Comparison of ENCODE assay signal across 27 mouse cellular contexts in the genomic region with DNA sequence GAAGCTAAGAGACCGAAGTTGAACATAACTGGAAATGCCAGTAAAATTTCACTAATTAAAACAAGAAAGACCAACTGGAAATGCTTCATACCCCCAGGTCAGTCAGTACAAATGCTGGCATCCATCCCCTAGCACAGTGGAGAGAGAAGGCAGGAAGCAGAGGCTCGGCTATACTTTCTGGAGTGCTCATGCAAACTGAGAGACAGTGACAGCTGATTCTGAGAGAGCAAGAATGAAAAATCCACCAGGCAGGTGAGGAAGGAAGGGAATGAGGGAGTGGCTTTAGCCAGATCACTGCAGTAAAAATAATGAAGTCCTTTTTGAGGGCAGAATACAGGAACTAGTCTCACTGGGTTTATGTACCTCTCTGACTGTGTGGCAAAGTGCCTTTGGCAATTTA. TPM values are rescaled to one million over a fixed set of nuclear protein-coding genes. Genes with fewer than 3 reads are reported as not detected.
DNase-seq lines count a peak whose midpoint lies in the region; ATAC-seq and TF ChIP-seq lines count a peak whose summit lies in the region.
"Had no signal": no experiment of that assay in that cellular context is flagged by ENCODE, and none has a peak within 500 bp of the region (broad histone marks: within the 10 kb centered on the region; RNA-seq: fewer than 3 reads in every experiment).

No protein-coding gene starts in this region.

- TF ChIP-seq CTCF in heart, postnatal 0 days (IDR thresholded peaks at IDR 0.05; ENCODE audit: low read depth) = no peak
- TF ChIP-seq CTCF in testis, adult 2 months (IDR thresholded peaks at IDR 0.05; ENCODE audit: control insufficient read depth, insufficient read depth, insufficient replicate concordance, low read depth, low read length) = no peak

- H3K27ac ChIP-seq in heart, postnatal 0 days (ENCODE audit: low read depth) = no peak overlapping the region
- H3K27ac ChIP-seq in testis, adult 2 months (ENCODE audit: control insufficient read depth, insufficient read depth, low read depth, low read length) = no peak overlapping the region
- no peak overlapping the region for H3K27ac ChIP-seq in hindbrain, embryonic 12.5 days
- H3K27ac ChIP-seq: embryonic facial prominence, embryonic 12.5 days; forebrain, embryonic 13.5 days; heart, adult 2 months; hindbrain, embryonic 10.5 days; hindbrain, embryonic 14.5 days; hindbrain, postnatal 0 days had no signal

- WGBS in heart, postnatal 0 days = 66% methylated on average over 2 of the region's 2 CpGs
- WGBS in hindbrain, embryonic 12.5 days = 88% methylated on average over 2 of the region's 2 CpGs

- H3K4me2 ChIP-seq in heart, postnatal 0 days (ENCODE audit: low read depth, low read length) = no peak overlapping the region
- no peak overlapping the region for H3K4me2 ChIP-seq in hindbrain, embryonic 12.5 days (replicated peaks)
- H3K4me2 ChIP-seq: embryonic facial prominence, embryonic 12.5 days; forebrain, embryonic 13.5 days; heart, embryonic 11.5 days; hindbrain, embryonic 14.5 days had no signal

- no peaks in the 10 kb centered on the region for H3K36me3 ChIP-seq in heart, postnatal 0 days (replicated peaks; ENCODE audit: control insufficient read depth, insufficient read depth, low read length)
- H3K36me3 ChIP-seq in testis, adult 2 months (ENCODE audit: control insufficient read depth, insufficient read depth, low read length) = no peaks in the 10 kb centered on the region; the same call in 1 of the 2 replicates
- peaks cover under 1% of the 10 kb centered on the region; the same call in 1 of the 2 replicates for H3K36me3 ChIP-seq in hindbrain, embryonic 12.5 days
- H3K36me3 ChIP-seq: embryonic facial prominence, embryonic 12.5 days had no signal

- H3K9me3 ChIP-seq in heart, postnatal 0 days (replicated peaks; ENCODE audit: control insufficient read depth, low read length) = no peaks in the 10 kb centered on the region
- no peaks in the 10 kb centered on the region for H3K9me3 ChIP-seq in hindbrain, embryonic 12.5 days (replicated peaks)
- H3K9me3 ChIP-seq: embryonic facial prominence, embryonic 12.5 days; forebrain, embryonic 13.5 days; hindbrain, embryonic 10.5 days had no signal

- no peak for TF ChIP-seq EP300 in heart, postnatal 0 days (IDR thresholded peaks at IDR 0.05; ENCODE audit: low read depth)

- no peak for TF ChIP-seq POLR2A in testis, adult 2 months (IDR thresholded peaks at IDR 0.05; ENCODE audit: control insufficient read depth, low read depth, low read length)

- peaks cover 18% of the 10 kb centered on the region for H3K4me1 ChIP-seq in heart, postnatal 0 days (ENCODE audit: control insufficient read depth, insufficient read depth)
- no peaks in the 10 kb centered on the region; the same call in 1 of the 2 replicates for H3K4me1 ChIP-seq in testis, adult 2 months (ENCODE audit: control insufficient read depth, insufficient read depth, low read length)
- H3K4me1 ChIP-seq in hindbrain, embryonic 12.5 days = peaks cover 6% of the 10 kb centered on the region; the same call in 1 of the 2 replicates
- H3K4me1 ChIP-seq: forebrain, embryonic 13.5 days; hindbrain, embryonic 10.5 days had no signal

- no peaks in the 10 kb centered on the region for H3K27me3 ChIP-seq in heart, postnatal 0 days (ENCODE audit: control insufficient read depth, insufficient read depth, low read length)
- H3K27me3 ChIP-seq in testis, adult 2 months (ENCODE audit: control insufficient read depth, insufficient read depth, low read length) = no peaks in the 10 kb centered on the region
- no peaks in the 10 kb centered on the region for H3K27me3 ChIP-seq in hindbrain, embryonic 12.5 days
- H3K27me3 ChIP-seq: embryonic facial prominence, embryonic 12.5 days; forebrain, embryonic 13.5 days had no signal

- ATAC-seq in heart, postnatal 0 days (ENCODE audit: insufficient read depth, low read depth) = no peak
- 0 out of 2 replicates have a peak, but pooled peaks have one; percentile 29 for ATAC-seq in megakaryocyte progenitor cell, adult 5-6 weeks (replicated peaks; ENCODE audit: poor library complexity)
- no peak for ATAC-seq in hindbrain, embryonic 12.5 days (ENCODE audit: low FRiP score)
- ATAC-seq: activated CD4-positive, CD25-positive, alpha-beta regulatory T cell, adult 4 months; forebrain, embryonic 13.5 days; forebrain, embryonic 16.5 days; hindbrain, postnatal 0 days; inflammation-experienced regulatory T-cells, adult 6 months; intestine, embryonic 16.5 days had no signal

- DNase-seq in heart, postnatal 0 days (ENCODE audit: low spot score) = no peak
- no peak for DNase-seq in heart, adult 8-10 months (ENCODE audit: low spot score)
- no peak for DNase-seq in testis, postnatal 14 days (ENCODE audit: low spot score)
- DNase-seq: adrenal gland, adult 8-10 months; adrenal gland, postnatal 25 days; cerebellum, adult 11-12 months; cerebellum, adult 8-10 months; cerebellum, postnatal 10 days; cerebellum, postnatal 36 days; gastrocnemius, postnatal 25 days; heart, adult 2 months; heart, postnatal 10 days; heart, postnatal 36 days had no signal

- no peak overlapping the region for H3K4me3 ChIP-seq in heart, postnatal 0 days (ENCODE audit: low read depth, low read length)
- H3K4me3 ChIP-seq in testis, adult 2 months (ENCODE audit: control insufficient read depth, low read depth, low read length) = peak overlapping the region; percentile 24; the same call in 1 of the 2 replicates
- no peak overlapping the region for H3K4me3 ChIP-seq in hindbrain, embryonic 12.5 days
- H3K4me3 ChIP-seq: embryonic facial prominence, embryonic 12.5 days; erythroblast, embryonic 14.5 days; forebrain, embryonic 13.5 days; heart, adult 2 months; hindbrain, embryonic 10.5 days had no signal

- 0 out of 2 replicates have a peak overlapping the region, but pooled peaks have one; percentile 2 for H3K9ac ChIP-seq in heart, postnatal 0 days (replicated peaks; ENCODE audit: low read depth, low read length)
- no peak overlapping the region for H3K9ac ChIP-seq in hindbrain, embryonic 12.5 days
- H3K9ac ChIP-seq: embryonic facial prominence, embryonic 12.5 days; forebrain, embryonic 13.5 days; hindbrain, embryonic 14.5 days had no signal

RNA-seq across cellular contexts. Expression of a gene that starts 25.9 kb away (rescaled TPM):
- total RNA-seq in heart, postnatal 0 days (2014; rRNA removed; ENCODE audit: low replicate concordance) = 62.7 and 90.1 TPM in 2 replicates
- 193 and 196 TPM in 2 replicates for polyA plus RNA-seq in heart, postnatal 0 days (2015; fragmentation: Nextera tagmentation; extraction: Ambion mirVana)
- total RNA-seq in heart, adult 8-10 months (2022) = 100 to 1,000 TPM; 276 to 300 (median 281) TPM
- polyA plus RNA-seq in testis, adult 2 months (2012; rRNA removed) = 51.5 and 52.1 TPM in 2 replicates
- total RNA-seq in megakaryocyte progenitor cell, adult 5-6 weeks (2015) = 262 and 265 TPM in 2 replicates
- total RNA-seq in megakaryocyte progenitor cell, adult 5-6 weeks (2017) = 76.2 and 93.7 TPM in 2 replicates
- polyA plus RNA-seq in hindbrain, embryonic 12.5 days (2016; fragmentation: Nextera tagmentation; extraction: Ambion mirVana) = 218 and 236 TPM in 2 replicates

RNA-seq across cellular contexts. Expression of a gene that starts 37.7 kb away (rescaled TPM):
- total RNA-seq in heart, postnatal 0 days (2014; rRNA removed; ENCODE audit: low replicate concordance) = 2.8 and 31.9 TPM in 2 replicates
- 5.8 and 7.8 TPM in 2 replicates for polyA plus RNA-seq in heart, postnatal 0 days (2015; fragmentation: Nextera tagmentation; extraction: Ambion mirVana)
- 1 to 10 TPM in 2 of 4 experiments, under 1 TPM in 2; 0.80 to 1.4 (median 1.2) TPM for total RNA-seq in heart, adult 8-10 months (2022)
- polyA plus RNA-seq in testis, adult 2 months (2012; rRNA removed) = 68.7 and 101 TPM in 2 replicates
- 2.4 and 2.8 TPM in 2 replicates for total RNA-seq in megakaryocyte progenitor cell, adult 5-6 weeks (2015)
- total RNA-seq in megakaryocyte progenitor cell, adult 5-6 weeks (2017) = 0.68 and 1.7 TPM in 2 replicates
- 108 and 109 TPM in 2 replicates for polyA plus RNA-seq in hindbrain, embryonic 12.5 days (2016; fragmentation: Nextera tagmentation; extraction: Ambion mirVana)
- polyA plus RNA-seq: activated CD4-positive, CD25-positive, alpha-beta regulatory T cell, adult 4 months; inflammation-experienced regulatory T-cells, adult 6 months had no signal
